Mouse (Mus musculus) testis, adult 2 months (tissue): ENCODE data around the gene Chuk. TPM values are rescaled to one million over a fixed set of nuclear protein-coding genes. Genes with fewer than 3 reads are reported as not detected.

ENCODE experiments used
- H3K27ac ChIP-seq: fragments of 200-500 bp; 2 replicates; pipeline ENCODE4 v1.5.1; 2012; ENCODE audit warnings: low read depth, low read length; ENCODE audit not compliant: control insufficient read depth, insufficient read depth
- H3K27me3 ChIP-seq: fragments of 200-500 bp; 2 replicates; pipeline ENCODE4 v1.6.1; 2012; ENCODE audit warnings: mild to moderate bottlenecking, low read length, moderate library complexity; ENCODE audit not compliant: control insufficient read depth, insufficient read depth
- H3K36me3 ChIP-seq: fragments of 200-500 bp; 2 replicates; pipeline ENCODE4 v1.6.1; 2012; ENCODE audit warnings: mild to moderate bottlenecking, low read length; ENCODE audit not compliant: control insufficient read depth, insufficient read depth
- H3K4me1 ChIP-seq: fragments of 200-500 bp; 2 replicates; pipeline ENCODE4 v1.6.1; 2012; ENCODE audit warnings: low read length; ENCODE audit not compliant: control insufficient read depth, insufficient read depth
- H3K4me3 ChIP-seq: fragments of 200-500 bp; 2 replicates; pipeline ENCODE4 v1.5.1; 2012; ENCODE audit warnings: low read depth, mild to moderate bottlenecking, low read length, moderate library complexity, mixed read lengths; ENCODE audit not compliant: control insufficient read depth
- CTCF ChIP-seq: fragments of 200-500 bp; IDR thresholded peaks from 2 replicates; pipeline ENCODE4 v1.5.1; 2012; ENCODE audit warnings: low read depth, mild to moderate bottlenecking, inconsistent platforms, low read length, moderate library complexity; ENCODE audit not compliant: control insufficient read depth, insufficient read depth, insufficient replicate concordance
- POLR2A ChIP-seq: fragments of 200-500 bp; IDR thresholded peaks from 2 replicates; pipeline ENCODE4 v1.6.1; 2012; ENCODE audit warnings: low read depth, mild to moderate bottlenecking, inconsistent platforms, low read length, moderate library complexity; ENCODE audit not compliant: control insufficient read depth
- polyA plus RNA-seq: library from polyadenylated mRNA; depleted of rRNA; stranded (reverse); fragments of >200 nt; gene quantifications from 2 replicates; pipeline ENCODE4 v1.2.3, GENCODE M21; 2012

Gene Chuk
- polyA plus RNA-seq, 1 experiment: 18.3 TPM

- Histone ChIP-seq H3K27me3 (no peaks in the 10 kb centered on the region), H3K27ac (no peak overlapping the region), H3K4me3 (no peak overlapping the region), H3K36me3 (no peaks in the 10 kb centered on the region; the same call in 1 of the 2 replicates), H3K4me1 (peaks cover under 1% of the 10 kb centered on the region; the same call in 1 of the 2 replicates)
- TF ChIP-seq CTCF (no peak), POLR2A (no peak)
These were observed 30.8 kb downstream of the Chuk start for GRCm38 (mm10) chr19:44076457-44076856.

DNA sequence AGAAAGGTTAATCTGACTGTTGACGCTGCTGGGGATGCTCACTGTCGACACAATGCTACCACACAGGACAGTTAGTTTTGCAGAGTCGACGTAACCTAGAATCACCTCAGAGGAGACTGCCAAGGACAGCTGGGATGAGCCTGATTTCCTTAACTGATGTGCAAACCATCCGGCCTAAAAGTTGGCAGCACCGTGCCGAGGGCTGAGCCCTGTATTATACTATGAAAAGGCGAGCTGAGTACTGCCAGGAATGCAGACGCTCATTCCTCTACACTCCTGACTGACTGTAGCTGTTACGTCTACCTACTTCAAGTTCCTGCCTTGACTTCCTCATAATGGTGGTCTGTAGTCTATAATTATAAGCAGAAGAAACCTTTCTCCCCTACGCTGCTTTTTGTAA lies 32.3 kb downstream of the Chuk start:
- H3K4me3 ChIP-seq: no peak overlapping the region
- no peaks in the 10 kb centered on the region for H3K27me3 ChIP-seq
- peaks cover 9% of the 10 kb centered on the region for H3K4me1 ChIP-seq
- H3K36me3 ChIP-seq: no peaks in the 10 kb centered on the region; the same call in 1 of the 2 replicates
- H3K27ac ChIP-seq: no peak overlapping the region
- TF ChIP-seq POLR2A: no peak
- TF ChIP-seq CTCF: no peak

DNA sequence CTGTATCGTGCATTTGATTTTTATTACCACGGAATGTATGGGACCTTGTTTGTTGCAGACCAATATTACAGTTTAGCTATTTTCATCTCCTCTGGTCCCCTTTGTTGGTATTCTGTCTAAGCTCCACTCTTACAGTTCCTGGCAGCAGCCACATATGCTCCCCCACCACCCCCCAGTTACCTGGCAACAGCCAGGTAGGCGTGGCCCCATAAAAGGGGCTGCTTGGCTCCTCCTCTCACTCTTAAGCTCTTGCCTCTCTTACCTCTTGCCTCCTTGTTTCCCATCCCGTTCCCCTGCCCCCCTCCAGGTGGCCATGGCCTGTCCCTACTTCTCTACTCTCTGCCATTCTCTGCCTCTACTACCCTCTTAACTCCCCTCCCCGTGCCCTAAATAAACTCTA lies 36.1 kb downstream of the Chuk start:
- no peak for TF ChIP-seq CTCF
- no peak for TF ChIP-seq POLR2A
- H3K36me3 ChIP-seq: peaks cover 3% of the 10 kb centered on the region

DNA sequence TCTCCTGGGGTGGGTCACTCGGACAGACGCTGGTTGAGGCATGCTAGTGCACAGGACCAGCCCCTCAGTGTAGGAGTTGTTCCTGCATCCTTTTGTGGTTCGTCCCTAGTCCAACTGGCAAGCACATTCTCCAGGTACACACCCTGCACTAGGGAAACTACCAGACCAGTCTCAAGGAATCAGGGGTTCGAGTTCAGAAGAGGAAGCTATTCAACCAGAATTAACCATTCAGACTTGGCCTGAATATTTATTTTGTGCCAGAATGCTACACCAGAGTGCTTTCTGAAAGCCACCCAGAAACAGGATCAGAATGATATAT lies 37.4 kb downstream of the Chuk start:
- H3K36me3 ChIP-seq: peaks cover 3% of the 10 kb centered on the region
- peak overlapping the region; percentile 80 for H3K27ac ChIP-seq
- H3K4me1 ChIP-seq: peaks cover 11% of the 10 kb centered on the region
- TF ChIP-seq POLR2A: no peak
- no peak for TF ChIP-seq CTCF
- no peaks in the 10 kb centered on the region for H3K27me3 ChIP-seq
- peak overlapping the region; percentile 87 for H3K4me3 ChIP-seq

More for the DNA sequence above, 36.1 kb downstream of the Chuk start:
- H3K4me3 ChIP-seq: no peak overlapping the region
- no peaks in the 10 kb centered on the region for H3K27me3 ChIP-seq
- peaks cover 11% of the 10 kb centered on the region for H3K4me1 ChIP-seq
- H3K27ac ChIP-seq: no peak overlapping the region; the same call in 1 of the 2 replicates

GRCm38 (mm10) chr19:44069121-44069913 lies 38.0 kb downstream of the Chuk start, which contains the start of gene Erlin1:
Gene Erlin1 (minus strand): TSS chr19:44069785.
- peak within 1 kb of the TSS; percentile 87 for H3K4me3 ChIP-seq
- H3K4me1 ChIP-seq: peaks cover 11% of the 10 kb centered on the region
- H3K27ac ChIP-seq: peak within 1 kb of the TSS; percentile 86
- peak; percentile 66 for TF ChIP-seq POLR2A
- no peak for TF ChIP-seq CTCF
- H3K27me3 ChIP-seq: no peaks in the 10 kb centered on the region
- peaks cover 3% of the 10 kb centered on the region for H3K36me3 ChIP-seq

DNA sequence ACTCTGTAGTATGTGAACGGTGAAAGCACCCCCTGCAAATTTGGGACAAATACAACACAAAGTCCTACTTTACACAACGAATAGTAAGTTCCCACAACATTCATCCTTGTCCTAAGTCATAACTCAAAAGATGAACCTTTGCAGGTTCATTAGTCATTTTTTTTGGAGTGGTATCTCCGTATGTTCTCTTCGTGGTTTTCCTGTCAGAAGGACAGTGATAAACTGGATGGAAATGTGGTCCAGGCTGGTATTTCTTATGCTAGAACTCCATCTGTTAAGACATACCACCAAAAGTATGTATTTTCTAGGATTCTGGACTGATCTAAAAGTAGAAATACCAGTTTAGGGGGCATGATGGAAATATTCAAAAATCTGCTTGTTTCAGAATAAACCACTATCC lies 39.0 kb downstream of the Chuk start:
- Histone ChIP-seq H3K36me3 (peaks cover 3% of the 10 kb centered on the region), H3K27ac (no peak overlapping the region), H3K4me3 (peak overlapping the region; percentile 87; the same call in 1 of the 2 replicates), H3K4me1 (peaks cover 12% of the 10 kb centered on the region), H3K27me3 (no peaks in the 10 kb centered on the region)
- TF ChIP-seq CTCF (no peak), POLR2A (no peak)

GRCm38 (mm10) chr19:44067323-44068049 lies 39.8 kb downstream of the Chuk start:
- peaks cover 3% of the 10 kb centered on the region for H3K36me3 ChIP-seq
- H3K27ac ChIP-seq: no peak overlapping the region
- no peaks in the 10 kb centered on the region for H3K27me3 ChIP-seq
- no peak for TF ChIP-seq POLR2A
- no peak for TF ChIP-seq CTCF
- peak overlapping the region; percentile 46; the same call in 1 of the 2 replicates for H3K4me3 ChIP-seq
- peaks cover 12% of the 10 kb centered on the region for H3K4me1 ChIP-seq
